Mouse (Mus musculus) erythroblast, adult 5-6 weeks (primary cell): ENCODE results near the gene Slc26a6. TPM values are rescaled to one million over a fixed set of nuclear protein-coding genes. Genes with fewer than 3 reads are reported as not detected.

Source experiments
- ATAC-seq: replicated peaks from 2 replicates; pipeline ENCODE4 v1.8.0; 2016; ENCODE audit warnings: moderate number of reproducible peaks, mild to moderate bottlenecking, moderate TSS enrichment, inconsistent platforms; ENCODE audit not compliant: poor library complexity, low FRiP score, severe bottlenecking
- total RNA-seq, 2 experiments: library from RNA; stranded (forward) in 1 of 2; stranded (reverse) in 1 of 2; fragments of 150-400 nt in 1 of 2; fragments of 200-764, 138-1000 nt in 1 of 2; gene quantifications; 2 replicates each; pipeline versions ENCODE4 v1.2.3 to v1.2.4; 2015 to 2017; ENCODE audit warnings: low replicate concordance in 2 of 2

The Slc26a6 gene
- total RNA-seq, 2 experiments from 2014 or later: 23.8 TPM; not detected in 1

GRCm38 (mm10) chr9:108949231-108949966, 96.3 kb downstream of the Slc26a6 start:
- ATAC-seq: no peak

GRCm38 (mm10) chr9:108949967-108950728, 97.1 kb downstream of the Slc26a6 start:
- no peak for ATAC-seq

GRCm38 (mm10) chr9:108953081-108953636, 100.1 kb downstream of the Slc26a6 start, which contains the start of gene Col7a1:
TSS of gene Col7a1 (plus strand) at chr9:108953586.
- ATAC-seq: no peak

GRCm38 (mm10) chr9:108955241-108955640, 102.2 kb downstream of the Slc26a6 start:
- ATAC-seq: no peak

GRCm38 (mm10) chr9:108955846-108956245, 102.8 kb downstream of the Slc26a6 start:
- no peak for ATAC-seq

Other genes starting within 250 kb of the Slc26a6 start
- 36.6 and 115 TPM in 2 replicates for gene Arih2, start 203.9 kb upstream of the Slc26a6 start, total RNA-seq (2015; ENCODE audit: low replicate concordance)
- 83.3 and 101 TPM in 2 replicates for gene Arih2, start 203.9 kb upstream of the Slc26a6 start, total RNA-seq (2017; ENCODE audit: low replicate concordance)
- gene Slc25a20, start 191.2 kb upstream of the Slc26a6 start, total RNA-seq (2015; ENCODE audit: low replicate concordance): 4.2 and 6.5 TPM in 2 replicates
- gene Slc25a20, start 191.2 kb upstream of the Slc26a6 start, total RNA-seq (2017; ENCODE audit: low replicate concordance): 2.2 and 4.9 TPM in 2 replicates
- 2.9 and 5.9 TPM in 2 replicates for gene Prkar2a, start 164.0 kb upstream of the Slc26a6 start, total RNA-seq (2015; ENCODE audit: low replicate concordance)
- gene Prkar2a, start 164.0 kb upstream of the Slc26a6 start, total RNA-seq (2017; ENCODE audit: low replicate concordance): 1.4 and 3.1 TPM in 2 replicates
- 4.2 and 20.9 TPM in 2 replicates for gene Ip6k2, start 69.5 kb upstream of the Slc26a6 start, total RNA-seq (2015; ENCODE audit: low replicate concordance)
- gene Ip6k2, start 69.5 kb upstream of the Slc26a6 start, total RNA-seq (2017; ENCODE audit: low replicate concordance): 47.5 and 61.2 TPM in 2 replicates
- 2.7 and 4.2 TPM in 2 replicates for gene Nckipsd, start 44.9 kb upstream of the Slc26a6 start, total RNA-seq (2015; ENCODE audit: low replicate concordance)
- gene Nckipsd, start 44.9 kb upstream of the Slc26a6 start, total RNA-seq (2017; ENCODE audit: low replicate concordance): 1.8 and 3.7 TPM in 2 replicates
- 1.9 and 5.0 TPM in 2 replicates for gene Celsr3, start 27.0 kb upstream of the Slc26a6 start, total RNA-seq (2015; ENCODE audit: low replicate concordance)
- 0.09 and 1.8 TPM in 2 replicates for gene Celsr3, start 27.0 kb upstream of the Slc26a6 start, total RNA-seq (2017; ENCODE audit: low replicate concordance)
- not detected in 2 replicates for gene Tmem89, start 61.3 kb downstream of the Slc26a6 start, total RNA-seq (2015; ENCODE audit: low replicate concordance)
- not detected in 2 replicates for gene Tmem89, start 61.3 kb downstream of the Slc26a6 start, total RNA-seq (2017; ENCODE audit: low replicate concordance)
- gene Uqcrc1, start 83.3 kb downstream of the Slc26a6 start, total RNA-seq (2015; ENCODE audit: low replicate concordance): 24.2 and 31.5 TPM in 2 replicates
- 55.1 and 79.9 TPM in 2 replicates for gene Uqcrc1, start 83.3 kb downstream of the Slc26a6 start, total RNA-seq (2017; ENCODE audit: low replicate concordance)
- gene Col7a1, start 100.3 kb downstream of the Slc26a6 start, total RNA-seq (2015; ENCODE audit: low replicate concordance): under 0.01 TPM in 1 of 2 replicates, not detected in the other
- gene Col7a1, start 100.3 kb downstream of the Slc26a6 start, total RNA-seq (2017; ENCODE audit: low replicate concordance): 0.17 and 1.4 TPM in 2 replicates
- not detected in 2 replicates for gene Ucn2, start 132.7 kb downstream of the Slc26a6 start, total RNA-seq (2015; ENCODE audit: low replicate concordance)
- gene Ucn2, start 132.7 kb downstream of the Slc26a6 start, total RNA-seq (2017; ENCODE audit: low replicate concordance): not detected in 2 replicates
- 3.1 and 13.3 TPM in 2 replicates for gene Pfkfb4, start 138.5 kb downstream of the Slc26a6 start, total RNA-seq (2015; ENCODE audit: low replicate concordance)
- gene Pfkfb4, start 138.5 kb downstream of the Slc26a6 start, total RNA-seq (2017; ENCODE audit: low replicate concordance): 7.9 and 12.3 TPM in 2 replicates
- 14.6 and 20.3 TPM in 2 replicates for gene Shisa5, start 185.3 kb downstream of the Slc26a6 start, total RNA-seq (2015; ENCODE audit: low replicate concordance)
- gene Shisa5, start 185.3 kb downstream of the Slc26a6 start, total RNA-seq (2017; ENCODE audit: low replicate concordance): 13.9 and 51.4 TPM in 2 replicates
- gene Trex1, start 206.5 kb downstream of the Slc26a6 start, total RNA-seq (2015; ENCODE audit: low replicate concordance): 7.3 and 19.6 TPM in 2 replicates
- gene Trex1, start 206.5 kb downstream of the Slc26a6 start, total RNA-seq (2017; ENCODE audit: low replicate concordance): 1.7 and 4.2 TPM in 2 replicates
- 4.2 TPM in 1 of 2 replicates, not detected in the other for gene Atrip, start 220.8 kb downstream of the Slc26a6 start, total RNA-seq (2015; ENCODE audit: low replicate concordance)
- 4.8 and 10.6 TPM in 2 replicates for gene Atrip, start 220.8 kb downstream of the Slc26a6 start, total RNA-seq (2017; ENCODE audit: low replicate concordance)
- gene Ccdc51, start 229.2 kb downstream of the Slc26a6 start, total RNA-seq (2015; ENCODE audit: low replicate concordance): 2.5 TPM in 1 of 2 replicates, not detected in the other
- gene Ccdc51, start 229.2 kb downstream of the Slc26a6 start, total RNA-seq (2017; ENCODE audit: low replicate concordance): 3.7 and 4.3 TPM in 2 replicates
- 104 and 108 TPM in 2 replicates for gene Tma7, start 229.3 kb downstream of the Slc26a6 start, total RNA-seq (2015; ENCODE audit: low replicate concordance)
- 44.6 and 57.0 TPM in 2 replicates for gene Tma7, start 229.3 kb downstream of the Slc26a6 start, total RNA-seq (2017; ENCODE audit: low replicate concordance)
- gene Plxnb1, start 242.1 kb downstream of the Slc26a6 start, total RNA-seq (2015; ENCODE audit: low replicate concordance): not detected in 2 replicates
- gene Plxnb1, start 242.1 kb downstream of the Slc26a6 start, total RNA-seq (2017; ENCODE audit: low replicate concordance): not detected in 2 replicates